Mouse (Mus musculus): ENCODE results near the gene Wdr27.

DNA sequence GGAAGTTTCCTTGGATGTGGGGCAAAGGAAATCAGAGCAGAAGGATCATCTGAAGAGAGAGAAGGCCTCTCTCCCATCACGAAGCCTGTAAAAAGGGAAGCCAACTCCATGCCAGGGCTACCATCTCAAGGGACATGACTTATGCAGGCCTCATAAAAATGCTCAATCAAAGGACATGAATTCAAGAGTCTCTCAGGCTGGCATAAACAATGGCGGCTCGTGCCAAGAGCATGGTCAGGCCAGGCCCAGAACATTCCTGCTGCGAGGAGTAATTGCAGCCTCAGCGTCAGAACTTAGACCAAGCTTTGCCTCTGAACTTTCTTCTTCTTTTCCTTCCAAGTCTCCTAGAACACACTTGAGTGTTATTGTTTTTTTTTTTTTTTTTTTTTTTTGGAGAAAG, 163.6 kb downstream of the Wdr27 start:
- TF ChIP-seq CTCF (IDR thresholded peaks at IDR 0.05; ENCODE audit: borderline replicate concordance, control insufficient read depth, extremely low read depth, insufficient read depth, low read length, poor library complexity) (no peak), POLR2A (IDR thresholded peaks at IDR 0.05; ENCODE audit: control insufficient read depth, extremely low read depth, insufficient read depth, low read length, poor library complexity) (no peak)
